Mouse (Mus musculus) G1E (cell line): ENCODE results near the gene Aagab. TPM values are rescaled to one million over a fixed set of nuclear protein-coding genes. Genes with fewer than 3 reads are reported as not detected.

Experiments
- ATAC-seq: 2 replicates; pipeline ENCODE4 v1.8.0; 2016; ENCODE audit warnings: mild to moderate bottlenecking; ENCODE audit not compliant: insufficient number of reproducible peaks, poor library complexity, low FRiP score, severe bottlenecking; ENCODE audit errors: extremely low read depth
- DNase-seq: peaks from one replicate; pipeline ENCODE4 v3.0.0; 2012; ENCODE audit warnings: low spot score
- H3K27me3 ChIP-seq: 2 replicates; pipeline ENCODE4 v1.6.1; 2012; ENCODE audit warnings: mild to moderate bottlenecking, low read length, inconsistent platforms; ENCODE audit not compliant: insufficient read depth
- H3K36me3 ChIP-seq: replicated peaks from 2 replicates; pipeline ENCODE3; 2012; ENCODE audit warnings: mild to moderate bottlenecking, inconsistent platforms
- H3K4me1 ChIP-seq: 2 replicates; pipeline ENCODE4 v1.6.1; 2012; ENCODE audit warnings: low read depth, low read length, inconsistent platforms, mixed read lengths; ENCODE audit not compliant: insufficient read depth
- H3K4me3 ChIP-seq: 2 replicates; pipeline ENCODE4 v1.5.1; 2012; ENCODE audit warnings: low read depth, mild to moderate bottlenecking, inconsistent platforms, low read length, moderate library complexity, mixed read lengths
- H3K9me3 ChIP-seq: replicated peaks from 2 replicates; pipeline ENCODE4 v1.6.1; 2012; ENCODE audit warnings: inconsistent platforms
- CTCF ChIP-seq: IDR thresholded peaks from 2 replicates; pipeline ENCODE4 v1.5.1; 2012; ENCODE audit warnings: low read depth, low read length, inconsistent platforms, mixed read lengths
- GATA1 ChIP-seq: IDR thresholded peaks from 2 replicates; pipeline ENCODE4 v1.6.1; 2012; ENCODE audit warnings: borderline replicate concordance, low read length, inconsistent platforms, mixed read lengths
- GATA2 ChIP-seq: IDR thresholded peaks from 2 replicates; pipeline ENCODE4 v1.6.1; 2012; ENCODE audit warnings: low read depth, low read length, inconsistent platforms, borderline replicate concordance
- POLR2AphosphoS5 ChIP-seq: IDR thresholded peaks from 2 replicates; pipeline ENCODE4 v1.6.1; 2012; ENCODE audit warnings: low read depth, low read length, inconsistent platforms; ENCODE audit not compliant: insufficient replicate concordance
- TAL1 ChIP-seq: conservative IDR thresholded peaks from 2 replicates; pipeline ENCODE4 v1.6.1; 2012; ENCODE audit warnings: low read depth, low read length, inconsistent platforms, mixed read lengths
- polyA plus RNA-seq: library from polyadenylated mRNA; stranded (reverse); fragments of >175 nt; gene quantifications from 2 replicates; pipeline ENCODE4 v1.2.3, GENCODE M21; 2012
- total RNA-seq, 2 experiments: library from RNA; stranded (forward) in 1 of 2; stranded (reverse) in 1 of 2; fragments of 200-1000 nt in 1 of 2; fragments of >200 nt in 1 of 2; fragmentation: Nextera tagmentation in 1 of 2; gene quantifications; 2 replicates each; pipeline ENCODE4 v1.2.3; 2014 to 2017

Aagab gene
- total and polyA plus RNA-seq, 3 experiments: 5.0 to 27.5 (median 16.9) TPM

DNA sequence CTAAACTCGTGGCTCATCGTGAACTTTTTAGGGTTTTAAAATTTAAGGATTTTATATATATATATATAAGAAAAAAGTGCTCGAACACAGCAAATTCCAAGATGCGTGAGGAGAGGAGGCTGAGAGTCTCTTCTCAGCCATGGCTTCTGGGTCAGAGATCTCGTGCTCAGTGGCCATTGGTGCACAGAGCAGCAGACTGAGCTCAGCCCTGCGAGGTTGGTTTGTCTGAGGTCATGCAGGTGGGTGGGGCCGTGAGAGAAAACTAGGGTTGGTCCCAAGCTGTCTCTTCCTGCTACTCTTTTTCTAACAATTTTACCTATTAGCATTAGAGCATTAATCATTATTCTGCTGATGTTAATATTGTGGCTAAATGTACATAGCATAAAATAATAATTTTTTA is 30.9 kb downstream of the Aagab start:
- Histone ChIP-seq H3K36me3 (peaks cover 96% of the 10 kb centered on the region), H3K4me1 (no peaks in the 10 kb centered on the region), H3K9me3 (no peaks in the 10 kb centered on the region), H3K4me3 (no peak overlapping the region), H3K27me3 (no peaks in the 10 kb centered on the region)
- TF ChIP-seq GATA2 (no peak), POLR2AphosphoS5 (no peak), TAL1 (no peak), GATA1 (no peak), CTCF (no peak)
- no peak for DNase-seq
- ATAC-seq: no peak

DNA sequence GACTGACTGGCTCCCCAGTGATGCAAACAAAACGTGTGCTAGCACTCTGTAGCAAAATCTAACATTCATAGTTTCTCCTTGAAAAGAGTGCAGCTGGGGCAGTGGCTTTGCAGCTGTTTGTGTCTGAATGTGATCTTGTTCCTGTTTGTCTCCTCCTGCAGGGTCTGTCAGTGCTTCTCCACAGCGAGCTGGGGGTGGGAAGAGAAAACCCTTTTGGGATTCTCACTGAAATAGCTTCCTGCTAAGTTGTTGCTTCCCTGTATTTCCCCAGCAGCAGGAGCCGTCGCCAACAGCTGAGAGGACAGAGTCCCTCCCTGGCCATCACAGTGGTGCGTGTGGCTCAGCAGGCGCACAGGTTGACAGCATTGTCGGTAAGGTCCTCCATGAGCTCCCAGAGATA is 33.7 kb downstream of the Aagab start:
- Histone ChIP-seq H3K27me3 (no peaks in the 10 kb centered on the region), H3K36me3 (peaks cover 97% of the 10 kb centered on the region), H3K4me3 (no peak overlapping the region), H3K4me1 (no peaks in the 10 kb centered on the region), H3K9me3 (no peaks in the 10 kb centered on the region)
- ATAC-seq: no peak
- no peak for TF ChIP-seq GATA1
- TF ChIP-seq POLR2AphosphoS5: no peak
- no peak for TF ChIP-seq GATA2
- TF ChIP-seq TAL1: no peak
- TF ChIP-seq CTCF: no peak
- DNase-seq: no peak

DNA sequence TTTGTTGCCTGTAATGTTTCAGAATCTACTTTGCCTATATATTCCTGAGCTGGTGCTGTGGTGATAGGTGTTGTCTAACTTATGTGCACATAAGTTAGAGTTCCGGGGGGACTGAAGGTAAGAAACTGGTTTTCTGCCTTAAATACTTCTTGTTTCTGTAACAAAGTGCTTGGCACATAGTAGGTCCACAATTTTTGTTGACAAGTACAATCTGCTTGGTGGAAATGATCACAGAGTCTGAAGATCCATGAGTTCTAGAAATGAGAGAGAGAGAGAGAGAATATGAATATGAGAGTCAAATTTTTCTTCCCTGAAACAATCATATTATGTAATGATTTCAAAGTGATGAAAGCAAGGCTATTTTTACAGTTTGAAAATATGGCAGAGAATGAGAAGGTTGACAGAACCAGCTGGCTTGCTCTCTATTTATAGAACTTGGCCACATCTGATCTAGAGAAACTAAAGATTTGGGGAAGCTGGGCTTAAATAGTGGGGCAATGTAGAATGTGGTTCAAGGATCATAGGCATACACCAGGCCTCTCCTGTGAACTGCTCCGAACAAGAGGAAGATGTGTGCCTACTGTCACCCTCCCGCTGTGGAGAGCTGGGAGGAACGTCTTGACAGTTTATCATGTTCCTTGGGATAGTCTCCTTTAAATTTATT is 39.7 kb downstream of the Aagab start:
- Histone ChIP-seq H3K9me3 (no peaks in the 10 kb centered on the region), H3K4me1 (no peaks in the 10 kb centered on the region), H3K27me3 (no peaks in the 10 kb centered on the region), H3K4me3 (no peak overlapping the region), H3K36me3 (peaks cover 90% of the 10 kb centered on the region)
- DNase-seq (no peak), ATAC-seq (no peak)
- TF ChIP-seq GATA2 (no peak), TAL1 (no peak), CTCF (no peak), POLR2AphosphoS5 (no peak), GATA1 (no peak)

DNA sequence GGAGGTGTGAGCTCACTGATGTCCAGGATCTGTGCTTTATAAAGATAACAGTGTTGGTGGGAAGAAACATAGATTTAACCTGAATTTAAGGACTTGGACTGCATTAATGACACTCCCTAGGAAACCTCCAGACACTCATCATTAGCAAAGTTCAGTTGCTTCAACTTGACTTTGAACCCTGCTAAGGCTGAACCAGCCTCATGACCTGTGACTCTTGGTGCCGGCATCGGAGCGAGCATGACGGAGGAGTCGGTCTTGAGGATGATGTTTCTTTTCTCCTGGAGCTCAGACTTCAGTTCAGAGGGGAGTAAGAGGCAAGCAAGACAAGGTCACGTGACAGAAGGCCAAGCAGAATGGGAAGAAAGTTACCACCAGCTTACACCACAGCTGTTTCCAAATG is 41.6 kb downstream of the Aagab start:
- TF ChIP-seq TAL1 (no peak), CTCF (no peak), POLR2AphosphoS5 (no peak), GATA2 (no peak)
- Histone ChIP-seq H3K4me1 (no peaks in the 10 kb centered on the region), H3K27me3 (no peaks in the 10 kb centered on the region; the same call in 1 of the 2 replicates), H3K36me3 (peaks cover 71% of the 10 kb centered on the region), H3K9me3 (no peaks in the 10 kb centered on the region), H3K4me3 (no peak overlapping the region)
- DNase-seq (no peak), ATAC-seq (no peak)

DNA sequence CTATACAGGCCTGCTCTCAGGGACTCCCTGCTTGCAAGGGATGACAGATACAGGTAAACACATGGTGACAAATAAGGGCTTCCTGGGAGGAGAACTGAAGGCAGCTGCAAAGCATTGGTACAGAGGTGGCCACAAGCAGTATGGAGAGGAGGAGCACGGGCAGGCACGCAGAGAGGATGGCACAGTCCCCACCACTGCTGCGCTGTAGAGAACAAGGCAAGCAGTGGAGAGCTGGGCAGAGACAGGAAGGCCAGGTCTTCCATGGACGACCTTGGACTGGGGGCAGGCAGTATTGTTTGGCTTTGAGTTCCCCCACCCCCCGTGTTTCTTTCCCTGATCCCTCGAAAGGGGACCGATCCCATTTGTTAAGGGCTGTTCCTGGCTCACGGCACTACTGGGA is 42.6 kb downstream of the Aagab start:
- DNase-seq: no peak
- H3K4me3 ChIP-seq: no peak overlapping the region
- H3K9me3 ChIP-seq: no peaks in the 10 kb centered on the region
- H3K36me3 ChIP-seq: peaks cover 65% of the 10 kb centered on the region
- no peaks in the 10 kb centered on the region for H3K4me1 ChIP-seq
- TF ChIP-seq TAL1: no peak
- no peak for TF ChIP-seq CTCF
- no peak for TF ChIP-seq GATA2
- no peak for TF ChIP-seq GATA1
- no peak for TF ChIP-seq POLR2AphosphoS5
- H3K27me3 ChIP-seq: no peaks in the 10 kb centered on the region; the same call in 1 of the 2 replicates
- no peak for ATAC-seq

DNA sequence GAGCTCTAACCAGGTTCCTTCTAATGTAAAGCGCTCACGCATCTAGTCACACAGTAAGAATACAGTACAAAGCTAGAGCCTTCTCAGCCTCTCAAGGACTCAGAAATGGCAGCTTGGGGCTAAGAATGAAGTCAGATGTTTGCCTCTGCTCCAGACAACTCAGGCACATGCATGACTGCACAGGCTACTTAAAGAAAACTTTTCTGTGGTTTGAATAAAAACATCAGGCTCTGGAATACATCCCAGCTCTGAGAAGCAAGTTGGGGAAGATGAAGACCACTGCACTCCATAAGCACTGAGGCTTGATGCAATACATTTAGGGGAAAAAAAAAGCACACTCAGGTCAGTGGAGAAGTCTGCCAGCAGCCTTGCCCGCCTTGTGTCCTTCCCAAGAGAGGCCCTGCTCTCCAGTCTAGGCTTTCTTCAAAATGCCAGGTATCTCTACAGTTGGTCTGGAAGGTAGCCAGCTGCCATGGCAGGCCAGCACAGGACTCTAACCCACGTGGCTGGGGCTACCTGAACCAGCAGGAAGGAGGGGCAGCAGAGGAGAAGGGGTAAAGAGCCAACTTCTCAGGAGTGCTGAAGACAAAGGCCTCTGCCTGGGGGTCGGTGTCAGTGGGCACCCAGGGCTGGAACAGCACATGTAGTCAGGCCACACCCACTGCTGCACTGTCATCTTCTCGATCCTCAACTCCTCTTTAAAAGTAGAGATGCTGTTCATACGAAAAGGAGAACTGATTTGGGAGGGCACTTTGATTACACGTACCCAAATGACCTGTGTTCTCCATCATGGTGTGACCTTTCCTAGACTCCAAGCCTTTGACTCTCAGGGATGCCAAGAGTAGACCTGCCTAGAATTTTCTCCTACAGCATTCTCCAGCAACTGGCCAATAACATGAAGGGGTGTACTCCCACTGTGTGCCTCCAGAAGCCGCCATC is 45.4 kb downstream of the Aagab start:
- Histone ChIP-seq H3K4me3 (no peak overlapping the region), H3K4me1 (no peaks in the 10 kb centered on the region), H3K9me3 (no peaks in the 10 kb centered on the region), H3K27me3 (peaks cover 17% of the 10 kb centered on the region; the same call in 1 of the 2 replicates), H3K36me3 (peaks cover 56% of the 10 kb centered on the region)
- ATAC-seq: no peak
- no peak for DNase-seq
- no peak for TF ChIP-seq CTCF
- no peak for TF ChIP-seq GATA2
- no peak for TF ChIP-seq POLR2AphosphoS5
- no peak for TF ChIP-seq TAL1
- no peak for TF ChIP-seq GATA1
